Mouse (Mus musculus): ENCODE results near the gene Prkd3. TPM values are rescaled to one million over a fixed set of nuclear protein-coding genes. Genes with fewer than 3 reads are reported as not detected.

The Prkd3 gene
- total and polyA plus RNA-seq, 3 experiments, result 4.8 to 5.7 TPM; not detected in 1

DNA sequence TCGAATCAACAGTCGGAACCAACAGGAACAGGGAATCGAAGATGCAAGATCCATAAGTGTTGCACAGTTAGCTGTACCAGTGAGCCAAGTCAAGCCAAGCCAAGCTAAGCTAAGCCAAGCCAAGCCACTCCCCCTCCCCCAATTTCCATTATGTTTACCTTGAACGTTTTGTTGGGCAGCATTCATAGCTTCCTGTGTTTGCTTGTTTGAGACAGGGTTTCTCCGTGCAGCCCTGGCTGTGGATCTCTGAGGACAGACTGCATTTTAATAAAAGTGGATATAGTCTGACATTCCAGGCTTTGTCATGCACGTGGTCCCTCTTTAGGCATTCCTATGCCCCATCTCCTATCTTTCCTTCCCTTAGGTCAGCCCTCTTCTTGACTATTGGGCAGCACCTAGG is 104.8 kb downstream of the Prkd3 start:
- peaks cover 4 to 12% of the 10 kb centered on the region in 2 experiments for H3K36me3 ChIP-seq (ENCODE audit: control insufficient read depth in 1 of 2, insufficient read depth in 2 of 2, low read length in 2 of 2)

DNA sequence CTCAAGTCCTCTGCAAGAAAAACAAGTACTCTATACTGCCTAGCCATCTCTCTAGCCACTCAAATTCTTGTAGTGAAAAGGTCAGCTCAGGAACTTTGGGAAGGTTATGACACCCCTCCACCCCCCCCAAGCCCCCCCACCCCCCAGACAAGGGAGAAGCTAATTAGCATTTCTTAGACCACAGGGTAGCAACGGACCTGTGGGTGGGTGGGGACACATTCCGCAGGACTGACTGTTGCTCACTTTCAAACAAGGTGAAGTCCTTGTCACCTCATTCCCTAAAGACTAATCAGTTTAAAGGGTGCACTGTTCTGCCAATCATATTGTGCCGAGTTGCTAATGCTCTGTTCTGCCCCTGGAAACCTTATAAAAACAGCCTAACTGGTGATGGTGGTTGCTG is 106.7 kb downstream of the Prkd3 start:
- H3K9ac ChIP-seq (ENCODE audit: control insufficient read depth, low read depth, low read length, poor library complexity, severe bottlenecking), result no peak overlapping the region
- no peaks in the 10 kb centered on the region for H3K9me3 ChIP-seq (replicated peaks; ENCODE audit: insufficient read depth, low read length)
- peaks cover 0 to 12% of the 10 kb centered on the region in 2 experiments; a peak in 3 of 4 replicates for H3K36me3 ChIP-seq (ENCODE audit: control insufficient read depth in 1 of 2, insufficient read depth in 2 of 2, low read length in 2 of 2)
- TF ChIP-seq USF1 (IDR thresholded peaks at IDR 0.05; ENCODE audit: low read depth, low read length) (no peak), POLR2AphosphoS5 (IDR thresholded peaks at IDR 0.05; ENCODE audit: borderline replicate concordance, low read depth, low read length) (no peak), MYB (IDR thresholded peaks at IDR 0.05; ENCODE audit: low read depth, low read length) (no peak), MAFK (IDR thresholded peaks at IDR 0.05; ENCODE audit: borderline replicate concordance, low read depth, low read length) (no peak), JUND (IDR thresholded peaks at IDR 0.05; ENCODE audit: low read depth, low read length) (no peak), NRF1 (IDR thresholded peaks at IDR 0.05; ENCODE audit: insufficient read depth, low read depth, low read length, poor library complexity, severe bottlenecking) (no peak), NELFE (IDR thresholded peaks at IDR 0.05; ENCODE audit: low read depth, low read length) (no peak), UBTF (IDR thresholded peaks at IDR 0.05; ENCODE audit: borderline replicate concordance, insufficient read depth, low read depth, low read length) (no peak), MXI1 (IDR thresholded peaks at IDR 0.05; ENCODE audit: low read depth, low read length) (no peak), POLR2AphosphoS2 (IDR thresholded peaks at IDR 0.05; ENCODE audit: low read length) (no peak), MYC (IDR thresholded peaks at IDR 0.05; ENCODE audit: low read depth, low read length) (no peak), SIN3A (IDR thresholded peaks at IDR 0.05; ENCODE audit: low read length) (no peak), KAT2A (conservative IDR thresholded peaks at IDR 0.05; ENCODE audit: low read depth, low read length) (no peak), MAX (IDR thresholded peaks at IDR 0.05; ENCODE audit: low read length) (no peak), ZC3H11A (IDR thresholded peaks at IDR 0.05; ENCODE audit: low read depth, low read length) (no peak)
- H3K27ac ChIP-seq (ENCODE audit: control insufficient read depth, low read depth, low read length), result no peak overlapping the region
- no peaks in the 10 kb centered on the region; the same call in 1 of the 2 replicates for H3K79me2 ChIP-seq (ENCODE audit: control insufficient read depth, insufficient read depth, low read length, poor library complexity)
- no peaks in the 10 kb centered on the region for H3K27me3 ChIP-seq (ENCODE audit: control insufficient read depth in 1 of 2, insufficient read depth in 2 of 2, low read length in 2 of 2)
- peaks cover 0 to 14% of the 10 kb centered on the region in 2 experiments; a peak in 3 of 4 replicates for H3K4me1 ChIP-seq (ENCODE audit: control insufficient read depth in 1 of 2, insufficient read depth in 2 of 2, low read length in 2 of 2)
- H3K4me3 ChIP-seq (ENCODE audit: control insufficient read depth in 1 of 2, insufficient read depth in 1 of 2, low read depth in 2 of 2, low read length in 2 of 2), result no peak overlapping the region
- no peak for DNase-seq (ENCODE audit: low read depth, low spot score)

More for the DNA sequence above, 104.8 kb downstream of the Prkd3 start:
- H3K27ac ChIP-seq (ENCODE audit: control insufficient read depth, low read depth, low read length), result peak overlapping the region; percentile 53
- no peak for TF ChIP-seq MAFK (IDR thresholded peaks at IDR 0.05; ENCODE audit: borderline replicate concordance, low read depth, low read length)
- no peak for TF ChIP-seq USF2 (IDR thresholded peaks at IDR 0.05; ENCODE audit: borderline replicate concordance in 1 of 2, insufficient read depth in 1 of 2, low read depth in 1 of 2, low read length in 2 of 2)
- no peak for TF ChIP-seq RCOR1 (IDR thresholded peaks at IDR 0.05; ENCODE audit: low read depth, low read length)
- TF ChIP-seq GABPA (IDR thresholded peaks at IDR 0.05; ENCODE audit: low read depth, low read length), result no peak
- TF ChIP-seq CTCF (IDR thresholded peaks at IDR 0.05 in 2 of 3, conservative IDR thresholded peaks at IDR 0.05 in 1 of 3; ENCODE audit: control insufficient read depth in 1 of 3, insufficient read depth in 1 of 3, low read depth in 2 of 3, low read length in 3 of 3, poor library complexity in 1 of 3, severe bottlenecking in 1 of 3), result no peak
- no peak for TF ChIP-seq RAD21 (IDR thresholded peaks at IDR 0.05; ENCODE audit: low read depth, low read length)
- TF ChIP-seq BHLHE40 (IDR thresholded peaks at IDR 0.05; ENCODE audit: borderline replicate concordance, low read depth, low read length), result no peak
- TF ChIP-seq GATA1 (IDR thresholded peaks at IDR 0.05; ENCODE audit: low read depth, low read length), result no peak
- TF ChIP-seq TAL1 (IDR thresholded peaks at IDR 0.05; ENCODE audit: low read length), result no peak
- no peak for TF ChIP-seq POLR2A (IDR thresholded peaks at IDR 0.05; ENCODE audit: control insufficient read depth in 1 of 2, insufficient read depth in 1 of 2, low read depth in 1 of 2, low read length in 2 of 2, poor library complexity in 1 of 2)
- TF ChIP-seq ZC3H11A (IDR thresholded peaks at IDR 0.05; ENCODE audit: low read depth, low read length), result no peak
- TF ChIP-seq NELFE (IDR thresholded peaks at IDR 0.05; ENCODE audit: low read depth, low read length), result no peak
- TF ChIP-seq MYB (IDR thresholded peaks at IDR 0.05; ENCODE audit: low read depth, low read length), result no peak
- no peak for TF ChIP-seq ZNF384 (IDR thresholded peaks at IDR 0.05; ENCODE audit: low read depth, low read length)
- no peak for TF ChIP-seq MAX (IDR thresholded peaks at IDR 0.05; ENCODE audit: low read length)
- no peaks in the 10 kb centered on the region for H3K27me3 ChIP-seq (ENCODE audit: control insufficient read depth in 1 of 2, insufficient read depth in 2 of 2, low read length in 2 of 2)
- DNase-seq (ENCODE audit: low read depth, low spot score), result peak; percentile 33
- no peaks in the 10 kb centered on the region for H3K9me3 ChIP-seq (replicated peaks; ENCODE audit: insufficient read depth, low read length)
- H3K79me2 ChIP-seq (ENCODE audit: control insufficient read depth, insufficient read depth, low read length, poor library complexity), result no peaks in the 10 kb centered on the region; the same call in 1 of the 2 replicates
- H3K4me3 ChIP-seq (ENCODE audit: control insufficient read depth in 1 of 2, insufficient read depth in 1 of 2, low read depth in 2 of 2, low read length in 2 of 2), result peak overlapping the region; percentile 65
- H3K9ac ChIP-seq (ENCODE audit: control insufficient read depth, low read depth, low read length, poor library complexity, severe bottlenecking), result peak overlapping the region; percentile 76
- peaks cover 0 to 14% of the 10 kb centered on the region in 2 experiments; a peak in 3 of 4 replicates for H3K4me1 ChIP-seq (ENCODE audit: control insufficient read depth in 1 of 2, insufficient read depth in 2 of 2, low read length in 2 of 2)
